Mouse (Mus musculus): ENCODE results near the gene Trpv2.
"Not testable (repeated sequence)": the region's sequence is repeated elsewhere in the genome, so short reads cannot be mapped to it uniquely, and the experiment has no call there.

The Trpv2 gene

DNA sequence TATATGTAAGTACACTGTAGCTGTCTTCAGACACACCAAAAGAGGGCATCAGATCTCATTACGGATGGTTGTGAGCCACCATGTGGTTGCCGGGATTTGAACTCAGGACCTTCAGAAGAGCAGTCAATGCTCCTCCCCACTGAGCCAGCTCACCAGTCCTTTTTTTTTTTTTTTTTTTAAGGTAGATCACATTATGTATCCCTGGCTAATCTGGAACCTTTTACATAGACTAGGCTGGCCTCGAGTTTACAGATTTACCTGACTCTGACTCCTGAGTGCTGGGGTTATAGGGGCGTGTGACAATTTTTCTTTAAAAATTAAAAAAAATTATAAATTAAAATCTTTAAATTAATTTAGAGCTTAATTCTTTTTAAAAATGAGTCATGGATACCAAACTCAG lies 75.5 kb downstream of the Trpv2 start:
- not testable (repeated sequence) for DNase-seq

Measured in right cerebral cortex, postnatal 4 days (tissue).